Mouse (Mus musculus) lung, postnatal 0 days (tissue): Measurements from ENCODE around the gene Ndfip2. TPM values are rescaled to one million over a fixed set of nuclear protein-coding genes. Genes with fewer than 3 reads are reported as not detected.
A peak's percentile ranks its signal among the peaks of the same experiment; 100 is the strongest.

Experiments
- ATAC-seq: fragments of 200-750 bp; cut with Nextera tagmentation; 2 replicates; pipeline ENCODE4 v1.8.0; 2017; ENCODE audit warnings: moderate library complexity
- DNase-seq: peaks from one replicate; pipeline ENCODE4 v3.0.0-alpha.2; 2016; ENCODE audit warnings: low spot score
- H3K27ac ChIP-seq: fragments of 300-500 bp; sonication (generic); 2 replicates; pipeline ENCODE4 v1.5.1; 2014; ENCODE audit warnings: antibody characterized with exemption, mild to moderate bottlenecking, low read length, mixed read lengths
- H3K27me3 ChIP-seq: fragments of 300-500 bp; sonication (generic); replicated peaks from 2 replicates; pipeline ENCODE4 v1.6.1; 2014; ENCODE audit warnings: low read length, mixed read lengths; ENCODE audit not compliant: insufficient read depth
- H3K36me3 ChIP-seq: fragments of 300-500 bp; sonication (generic); 2 replicates; pipeline ENCODE4 v1.6.1; 2014; ENCODE audit warnings: low read length, mixed read lengths; ENCODE audit not compliant: insufficient read depth
- H3K4me1 ChIP-seq: fragments of 300-500 bp; sonication (generic); 2 replicates; pipeline ENCODE4 v1.6.1; 2014; ENCODE audit warnings: antibody characterized with exemption, low read depth, low read length, mixed read lengths; ENCODE audit not compliant: insufficient read depth
- H3K4me2 ChIP-seq: fragments of 300-500 bp; sonication (generic); replicated peaks from 2 replicates; pipeline ENCODE4 v1.6.1; 2014; ENCODE audit warnings: low read depth, mild to moderate bottlenecking, low read length, moderate library complexity, mixed read lengths
- H3K4me3 ChIP-seq: fragments of 300-500 bp; sonication (generic); 2 replicates; pipeline ENCODE4 v1.5.1; 2014; ENCODE audit warnings: low read depth, low read length
- H3K9ac ChIP-seq: fragments of 300-500 bp; sonication (generic); replicated peaks from 2 replicates; pipeline ENCODE4 v1.6.1; 2014; ENCODE audit warnings: low read depth, mild to moderate bottlenecking
- H3K9me3 ChIP-seq: fragments of 300-500 bp; sonication (generic); 2 replicates; pipeline ENCODE4 v1.6.1; 2016; ENCODE audit warnings: low read length, mixed read lengths
- CTCF ChIP-seq: IDR thresholded peaks from 2 replicates; pipeline ENCODE4 v1.5.1; 2016; ENCODE audit warnings: antibody characterized with exemption, mild to moderate bottlenecking
- EP300 ChIP-seq: IDR thresholded peaks from 2 replicates; pipeline ENCODE4 v1.6.1; 2016; ENCODE audit warnings: antibody characterized with exemption, mild to moderate bottlenecking, control low read depth
- WGBS: fragments of 180-500 bp; shearing (Covaris S2); extraction: QIAGEN DNeasy Blood & Tissue Kit; methylation state at CpG from one replicate; pipeline ENCODE4 v1.1.7; 2014; 5-methylcytosine and 5-hydroxymethylcytosine counted together
- polyA plus RNA-seq: library from polyadenylated mRNA; unstranded; fragments of >200 nt; fragmentation: Nextera tagmentation; extraction: Ambion mirVana; gene quantifications from 2 replicates; pipeline ENCODE4 v1.2.1, GENCODE M21; 2015

The Ndfip2 gene
- polyA plus RNA-seq, 1 experiment from 2014 or later: 76.7 TPM

GRCm38 (mm10) chr14:105272539-105272938, 14.2 kb downstream of the Ndfip2 start:
- TF ChIP-seq EP300 (no peak), CTCF (no peak)
- Histone ChIP-seq H3K4me1 (peaks cover 4% of the 10 kb centered on the region; the same call in 1 of the 2 replicates), H3K27me3 (no peaks in the 10 kb centered on the region), H3K36me3 (no peaks in the 10 kb centered on the region), H3K4me2 (no peak overlapping the region), H3K27ac (no peak overlapping the region), H3K4me3 (no peak overlapping the region), H3K9me3 (no peaks in the 10 kb centered on the region), H3K9ac (no peak overlapping the region)
- 55% methylated on average over 4 of the region's 4 CpGs for WGBS
- ATAC-seq: no peak
- peak; percentile 15 for DNase-seq

DNA sequence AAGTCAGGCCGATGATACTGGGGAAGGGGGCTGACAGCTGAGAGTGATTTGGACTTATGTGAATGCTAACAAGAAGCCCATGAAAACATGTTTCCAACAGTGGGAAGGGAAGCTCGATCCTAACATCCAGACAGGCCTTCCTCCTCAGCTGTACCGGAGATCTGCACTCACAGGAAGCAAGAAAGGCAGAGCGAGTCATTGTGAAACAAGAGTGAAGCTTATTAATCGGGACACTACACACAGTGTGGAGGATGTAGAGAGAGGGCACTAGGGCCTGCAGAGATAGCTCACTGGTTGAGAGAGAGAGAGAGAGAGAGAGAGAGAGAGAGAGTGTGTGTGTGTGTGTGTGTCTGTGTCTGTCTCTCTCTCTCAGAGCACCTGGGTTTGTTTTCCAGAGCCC, 16.8 kb downstream of the Ndfip2 start:
- H3K4me2 ChIP-seq: no peak overlapping the region
- no peak for DNase-seq
- no peaks in the 10 kb centered on the region for H3K9me3 ChIP-seq
- no peak overlapping the region for H3K4me3 ChIP-seq
- TF ChIP-seq EP300: no peak
- TF ChIP-seq CTCF: no peak
- no peak overlapping the region for H3K9ac ChIP-seq
- H3K4me1 ChIP-seq: peaks cover 4% of the 10 kb centered on the region; the same call in 1 of the 2 replicates
- H3K27me3 ChIP-seq: no peaks in the 10 kb centered on the region
- H3K36me3 ChIP-seq: no peaks in the 10 kb centered on the region
- 44% methylated on average over 5 of the region's 5 CpGs for WGBS
- ATAC-seq: no peak
- no peak overlapping the region for H3K27ac ChIP-seq

GRCm38 (mm10) chr14:105277277-105277676, 18.9 kb downstream of the Ndfip2 start:
- no peak for TF ChIP-seq EP300
- H3K4me3 ChIP-seq: no peak overlapping the region
- WGBS: 60% methylated on average over 5 of the region's 5 CpGs
- no peak overlapping the region for H3K9ac ChIP-seq
- no peak overlapping the region for H3K27ac ChIP-seq
- no peak for DNase-seq
- H3K9me3 ChIP-seq: no peaks in the 10 kb centered on the region
- H3K4me1 ChIP-seq: peaks cover 4% of the 10 kb centered on the region; the same call in 1 of the 2 replicates
- ATAC-seq: no peak
- no peaks in the 10 kb centered on the region for H3K27me3 ChIP-seq
- H3K36me3 ChIP-seq: no peaks in the 10 kb centered on the region
- H3K4me2 ChIP-seq: no peak overlapping the region

DNA sequence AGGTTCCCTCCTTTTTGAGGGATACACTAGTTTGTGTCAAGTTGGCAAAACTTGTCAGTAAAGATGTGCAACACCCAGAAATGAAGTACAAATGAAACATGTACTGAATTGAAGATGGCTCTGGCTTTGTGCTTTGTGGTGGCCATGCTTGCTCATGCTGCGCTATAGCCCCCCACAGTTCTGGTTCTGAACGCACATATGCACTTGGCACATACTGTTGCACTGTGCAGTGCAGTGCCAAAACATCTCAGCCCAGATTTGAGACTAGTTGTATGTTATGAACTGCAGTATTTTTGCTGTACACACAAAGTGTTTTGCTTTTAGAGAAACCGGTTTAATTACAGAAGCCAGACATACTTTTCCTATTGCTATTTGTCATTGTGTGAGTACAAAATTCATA, 25.7 kb downstream of the Ndfip2 start:
- Histone ChIP-seq H3K4me1 (no peaks in the 10 kb centered on the region), H3K4me3 (no peak overlapping the region), H3K27me3 (no peaks in the 10 kb centered on the region), H3K4me2 (no peak overlapping the region), H3K36me3 (0 out of 2 replicates have a peak, but pooled peaks cover 3% of the 10 kb centered on the region), H3K27ac (no peak overlapping the region), H3K9me3 (no peaks in the 10 kb centered on the region), H3K9ac (no peak overlapping the region)
- DNase-seq: no peak
- WGBS: 96% methylated on average over 3 of the region's 3 CpGs
- TF ChIP-seq EP300: no peak
- no peak for TF ChIP-seq CTCF
- no peak for ATAC-seq

DNA sequence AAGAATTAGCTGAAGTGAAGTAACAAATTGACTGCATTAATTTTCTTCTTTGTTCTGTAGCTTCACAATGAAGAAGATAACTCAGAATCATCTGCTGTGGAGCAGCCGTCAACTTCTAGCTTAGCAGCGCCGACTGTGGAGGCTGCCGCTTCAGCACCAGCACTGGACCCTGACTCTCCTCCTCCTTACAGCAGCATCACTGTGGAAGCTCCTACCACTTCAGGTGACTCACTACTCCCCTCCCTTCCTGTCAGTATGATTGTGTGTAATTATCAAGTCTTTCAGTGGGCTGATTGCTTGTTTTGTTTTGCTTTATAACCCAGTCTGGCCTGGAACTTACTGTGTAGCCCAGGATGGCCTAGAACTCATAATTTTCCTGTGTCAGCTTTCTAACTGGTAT, 29.2 kb downstream of the Ndfip2 start:
- DNase-seq: no peak
- Histone ChIP-seq H3K27ac (no peak overlapping the region), H3K27me3 (no peaks in the 10 kb centered on the region), H3K9ac (no peak overlapping the region), H3K36me3 (0 out of 2 replicates have a peak, but pooled peaks cover 3% of the 10 kb centered on the region), H3K4me3 (no peak overlapping the region), H3K9me3 (no peaks in the 10 kb centered on the region), H3K4me1 (no peaks in the 10 kb centered on the region), H3K4me2 (no peak overlapping the region)
- TF ChIP-seq CTCF: no peak
- TF ChIP-seq EP300: no peak
- no peak for ATAC-seq
- 92% methylated on average over 4 of the region's 4 CpGs for WGBS

- DNase-seq: no peak
- Histone ChIP-seq H3K9me3 (no peaks in the 10 kb centered on the region), H3K27ac (no peak overlapping the region), H3K4me1 (no peaks in the 10 kb centered on the region), H3K27me3 (no peaks in the 10 kb centered on the region), H3K9ac (no peak overlapping the region), H3K4me3 (no peak overlapping the region), H3K36me3 (0 out of 2 replicates have a peak, but pooled peaks cover 3% of the 10 kb centered on the region), H3K4me2 (no peak overlapping the region)
- no peak for TF ChIP-seq EP300
- no peak for TF ChIP-seq CTCF
- ATAC-seq: no peak
- WGBS: 92% methylated on average over 2 of the region's 2 CpGs
These were observed 29.6 kb downstream of the Ndfip2 start for GRCm38 (mm10) chr14:105287972-105288371.

DNA sequence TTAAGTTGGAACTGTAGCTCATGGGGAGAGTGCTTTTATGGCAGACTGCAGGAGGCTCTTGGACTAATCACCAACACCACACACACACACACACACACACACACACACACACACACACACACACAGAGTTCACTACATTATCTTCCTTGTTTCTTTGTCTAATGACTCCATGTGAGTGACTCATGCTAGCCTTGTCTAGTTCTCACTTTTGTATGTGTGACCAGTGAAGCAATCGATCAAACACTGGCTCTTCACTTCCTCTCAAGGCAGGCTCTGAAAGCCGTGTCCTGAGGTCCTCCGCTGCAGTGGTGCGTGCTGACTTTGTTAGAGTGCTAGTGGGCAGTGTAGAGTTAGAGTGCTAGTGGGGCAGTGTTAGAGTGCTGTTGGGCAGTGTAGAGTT, 30.2 kb downstream of the Ndfip2 start:
- ATAC-seq (peak; percentile 54; the same call in 1 of the 2 replicates), DNase-seq (peak; percentile 32)
- H3K4me3 ChIP-seq: no peak overlapping the region
- no peak overlapping the region for H3K9ac ChIP-seq
- no peaks in the 10 kb centered on the region for H3K9me3 ChIP-seq
- no peaks in the 10 kb centered on the region for H3K27me3 ChIP-seq
- no peaks in the 10 kb centered on the region for H3K4me1 ChIP-seq
- H3K4me2 ChIP-seq: no peak overlapping the region
- H3K36me3 ChIP-seq: 0 out of 2 replicates have a peak, but pooled peaks cover 3% of the 10 kb centered on the region
- 88% methylated on average over 4 of the region's 4 CpGs for WGBS
- no peak for TF ChIP-seq CTCF
- TF ChIP-seq EP300: no peak
- no peak overlapping the region for H3K27ac ChIP-seq
